12 mouse cellular contexts compared by ENCODE assay signal in the genomic region with DNA sequence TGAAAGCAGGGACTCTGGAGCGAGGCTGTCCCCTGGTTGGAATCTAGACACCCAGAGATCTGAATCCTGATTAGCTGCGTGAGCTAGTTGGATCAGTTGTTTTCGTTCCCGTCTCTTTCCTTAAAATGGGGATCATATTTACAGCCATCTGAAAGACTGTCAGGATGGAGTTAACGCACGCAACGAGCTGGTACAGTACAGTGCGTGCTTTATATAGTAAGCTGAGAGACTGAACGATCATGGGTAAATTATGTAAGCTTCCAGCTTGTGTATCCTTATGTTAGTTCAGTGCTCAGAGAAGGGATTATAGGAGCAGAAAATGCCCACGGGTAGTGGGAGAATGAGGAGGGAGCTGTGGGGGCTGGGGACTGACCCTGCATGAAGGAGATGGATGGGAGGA. TPM values are rescaled to one million over a fixed set of nuclear protein-coding genes. Genes with fewer than 3 reads are reported as not detected.
"Had no signal": no experiment of that assay in that cellular context is flagged by ENCODE, and none has a peak within 500 bp of the region (broad histone marks: within the 10 kb centered on the region; RNA-seq: fewer than 3 reads in every experiment).

No protein-coding gene starts in this region.

- H3K27me3 ChIP-seq: limb, embryonic 13.5 days; midbrain, embryonic 12.5 days; neural tube, embryonic 13.5 days had no signal

- DNase-seq: kidney, adult 9 months; kidney, postnatal 36 days; left cerebral cortex, postnatal 4 days; lung, adult 18-20 months; retina, postnatal 1 day; right cerebral cortex, postnatal 14 days had no signal

- H3K36me3 ChIP-seq: limb, embryonic 13.5 days; midbrain, embryonic 12.5 days; neural tube, embryonic 13.5 days had no signal

- H3K9ac ChIP-seq: limb, embryonic 13.5 days; liver, embryonic 14.5 days; midbrain, embryonic 12.5 days; neural tube, embryonic 13.5 days had no signal

- H3K27ac ChIP-seq: kidney, postnatal 0 days; limb, embryonic 13.5 days; liver, embryonic 14.5 days; midbrain, embryonic 12.5 days; neural tube, embryonic 13.5 days had no signal

- H3K4me3 ChIP-seq: limb, embryonic 13.5 days; midbrain, embryonic 12.5 days; neural tube, embryonic 13.5 days had no signal

- H3K4me2 ChIP-seq: limb, embryonic 13.5 days; midbrain, embryonic 12.5 days; neural tube, embryonic 13.5 days had no signal

- ATAC-seq: midbrain, embryonic 16.5 days had no signal

- H3K9me3 ChIP-seq: limb, embryonic 13.5 days; midbrain, embryonic 12.5 days; neural tube, embryonic 13.5 days had no signal

RNA-seq across cellular contexts. Expression of a gene that starts 24.5 kb away (rescaled TPM):
- polyA plus RNA-seq: neural tube, embryonic 13.5 days had no signal
